35 mouse cellular contexts compared by ENCODE assay signal in genomic region chr7:45446589-45446988, GRCm38 (mm10). TPM values are rescaled to one million over a fixed set of nuclear protein-coding genes. Genes with fewer than 3 reads are reported as not detected.
"Had no signal": no experiment of that assay in that cellular context is flagged by ENCODE, and none has a peak within 500 bp of the region (broad histone marks: within the 10 kb centered on the region; RNA-seq: fewer than 3 reads in every experiment).

No protein-coding gene starts in this region.

- H3K4me3 ChIP-seq: heart, embryonic 10.5 days; heart, embryonic 13.5 days; heart, embryonic 15.5 days; hindbrain, embryonic 13.5 days; hindbrain, embryonic 15.5 days; layer of hippocampus, adult 2 months; left cerebral cortex, adult 2 months; limb, embryonic 10.5 days; limb, embryonic 12.5 days; liver, embryonic 13.5 days; liver, embryonic 15.5 days had no signal

- H3K27ac ChIP-seq: heart, embryonic 10.5 days; heart, embryonic 13.5 days; heart, embryonic 15.5 days; hindbrain, embryonic 13.5 days; hindbrain, embryonic 15.5 days; hindbrain, postnatal 0 days; layer of hippocampus, adult 2 months; left cerebral cortex, adult 2 months; limb, embryonic 10.5 days; limb, embryonic 12.5 days; liver, embryonic 13.5 days; liver, embryonic 15.5 days had no signal

- H3K9ac ChIP-seq: heart, embryonic 15.5 days; hindbrain, embryonic 13.5 days; hindbrain, embryonic 15.5 days; limb, embryonic 12.5 days; liver, embryonic 13.5 days; liver, embryonic 15.5 days; liver, postnatal 0 days had no signal

- H3K4me1 ChIP-seq: hindbrain, embryonic 13.5 days; hindbrain, embryonic 15.5 days; limb, embryonic 12.5 days had no signal

- DNase-seq: gastrocnemius, postnatal 14 days; heart, adult 18-20 months; heart, postnatal 14 days; heart, postnatal 36 days; kidney, adult 11 months; kidney, adult 8-10 months; kidney, postnatal 10 days; kidney, postnatal 25 days; kidney, postnatal 4 days; liver; liver, embryonic 13.5 days; liver, postnatal 0 days had no signal

- H3K9me3 ChIP-seq: heart, embryonic 10.5 days; heart, embryonic 13.5 days; heart, embryonic 15.5 days; hindbrain, embryonic 13.5 days; hindbrain, embryonic 15.5 days; limb, embryonic 10.5 days; limb, embryonic 12.5 days; liver, embryonic 13.5 days; liver, embryonic 15.5 days had no signal

- H3K4me2 ChIP-seq: heart, embryonic 15.5 days; hindbrain, embryonic 13.5 days; hindbrain, embryonic 15.5 days; limb, embryonic 12.5 days; liver, embryonic 11.5 days had no signal

- H3K27me3 ChIP-seq: heart, embryonic 13.5 days; heart, embryonic 15.5 days; hindbrain, embryonic 13.5 days; hindbrain, embryonic 15.5 days; limb, embryonic 12.5 days; liver, embryonic 13.5 days; liver, embryonic 15.5 days had no signal

- ATAC-seq: intestine, embryonic 16.5 days had no signal

RNA-seq across cellular contexts. Expression of gene Lhb, which starts 26.0 kb away (rescaled TPM):
- total RNA-seq: gastrocnemius, postnatal 4 days; granulocyte monocyte progenitor cell, adult 5-6 weeks; heart, adult 18-20 months; heart, adult 8-10 months; heart, postnatal 14 days; heart, postnatal 36 days; hematopoietic stem cell, adult 5-6 weeks; hindbrain, postnatal 0 days; layer of hippocampus, adult 2 months; left cerebral cortex, adult 2 months; left cerebral cortex, postnatal 14 days; left cerebral cortex, postnatal 36 days had no signal
- polyA plus RNA-seq: heart, embryonic 10.5 days; heart, embryonic 13.5 days; heart, embryonic 15.5 days; heart, postnatal 0 days; hindbrain, embryonic 11.5 days; intestine, embryonic 16.5 days; kidney, embryonic 14.5 days; kidney, embryonic 16.5 days; limb, embryonic 10.5 days; limb, embryonic 12.5 days; liver, embryonic 13.5 days; liver, embryonic 15.5 days; liver, postnatal 0 days had no signal
